Mouse (Mus musculus): Measurements from ENCODE around the gene Cmip. TPM values are rescaled to one million over a fixed set of nuclear protein-coding genes. Genes with fewer than 3 reads are reported as not detected.

Gene Cmip
- polyA plus RNA-seq, 1 experiment from 2014 or later: 21.8 TPM

GRCm38 (mm10) chr8:117259431-117260001, 2.7 kb downstream of the Cmip start:
- ATAC-seq (replicated peaks; ENCODE audit: low FRiP score): no peak
- peak overlapping the region; percentile 88 for H3K27ac ChIP-seq
- no peaks in the 10 kb centered on the region for H3K36me3 ChIP-seq
- H3K4me1 ChIP-seq: peaks cover 61% of the 10 kb centered on the region
- peak overlapping the region; percentile 79 for H3K4me2 ChIP-seq
- WGBS: 46% methylated on average over 11 of the region's 11 CpGs
- no peaks in the 10 kb centered on the region for H3K27me3 ChIP-seq
- peak overlapping the region; percentile 97 for H3K9ac ChIP-seq
- H3K9me3 ChIP-seq (replicated peaks): no peaks in the 10 kb centered on the region
- H3K4me3 ChIP-seq (replicated peaks): peak overlapping the region; percentile 88

- Histone ChIP-seq H3K9ac (0 out of 2 replicates have a peak overlapping the region, but pooled peaks have one; percentile 21), H3K27ac (peak overlapping the region; percentile 88), H3K4me2 (peak overlapping the region; percentile 79), H3K36me3 (no peaks in the 10 kb centered on the region), H3K9me3 (replicated peaks) (no peaks in the 10 kb centered on the region), H3K4me3 (replicated peaks) (peak overlapping the region; percentile 88; the same call in 1 of the 2 replicates), H3K27me3 (no peaks in the 10 kb centered on the region), H3K4me1 (peaks cover 68% of the 10 kb centered on the region)
- WGBS: 29% methylated on average over 14 of the region's 14 CpGs
- ATAC-seq (replicated peaks; ENCODE audit: low FRiP score): no peak
These were observed 3.5 kb downstream of the Cmip start for GRCm38 (mm10) chr8:117260234-117260929.

- Histone ChIP-seq H3K4me1 (peaks cover 66% of the 10 kb centered on the region), H3K4me3 (replicated peaks) (peak overlapping the region; percentile 10; the same call in 1 of the 2 replicates), H3K9me3 (replicated peaks) (no peaks in the 10 kb centered on the region), H3K36me3 (no peaks in the 10 kb centered on the region), H3K4me2 (peak overlapping the region; percentile 79), H3K9ac (0 out of 2 replicates have a peak overlapping the region, but pooled peaks have one; percentile 21), H3K27ac (peak overlapping the region; percentile 88), H3K27me3 (no peaks in the 10 kb centered on the region)
- no peak for ATAC-seq (replicated peaks; ENCODE audit: low FRiP score)
- WGBS: 42% methylated on average over 14 of the region's 14 CpGs
These were observed 4.1 kb downstream of the Cmip start for GRCm38 (mm10) chr8:117260930-117261475.

GRCm38 (mm10) chr8:117261702-117262101, 4.8 kb downstream of the Cmip start:
- Histone ChIP-seq H3K27ac (0 out of 2 replicates have a peak overlapping the region, but pooled peaks have one; percentile 88), H3K4me1 (peaks cover 64% of the 10 kb centered on the region), H3K4me3 (replicated peaks) (no peak overlapping the region), H3K9me3 (replicated peaks) (no peaks in the 10 kb centered on the region), H3K36me3 (no peaks in the 10 kb centered on the region), H3K4me2 (peak overlapping the region; percentile 79), H3K9ac (0 out of 2 replicates have a peak overlapping the region, but pooled peaks have one; percentile 11), H3K27me3 (no peaks in the 10 kb centered on the region)
- WGBS: 19% methylated on average over 9 of the region's 9 CpGs
- ATAC-seq (replicated peaks; ENCODE audit: low FRiP score): no peak

- Histone ChIP-seq H3K27ac (no peak overlapping the region), H3K4me1 (peaks cover 72% of the 10 kb centered on the region), H3K27me3 (no peaks in the 10 kb centered on the region), H3K9me3 (replicated peaks) (no peaks in the 10 kb centered on the region), H3K4me2 (no peak overlapping the region), H3K9ac (no peak overlapping the region), H3K4me3 (replicated peaks) (no peak overlapping the region), H3K36me3 (no peaks in the 10 kb centered on the region)
- 58% methylated on average over 8 of the region's 8 CpGs for WGBS
- ATAC-seq (replicated peaks; ENCODE audit: low FRiP score): no peak
These were observed 5.8 kb downstream of the Cmip start for GRCm38 (mm10) chr8:117262685-117263084.

- no peaks in the 10 kb centered on the region for H3K36me3 ChIP-seq
- no peaks in the 10 kb centered on the region for H3K9me3 ChIP-seq (replicated peaks)
- no peak overlapping the region for H3K27ac ChIP-seq
- H3K4me3 ChIP-seq (replicated peaks): no peak overlapping the region
- ATAC-seq (replicated peaks; ENCODE audit: low FRiP score): no peak
- 65% methylated on average over 6 of the region's 6 CpGs for WGBS
- no peak overlapping the region for H3K9ac ChIP-seq
- H3K4me2 ChIP-seq: no peak overlapping the region
- no peaks in the 10 kb centered on the region for H3K27me3 ChIP-seq
- H3K4me1 ChIP-seq: peaks cover 72% of the 10 kb centered on the region
These were observed 6.6 kb downstream of the Cmip start for GRCm38 (mm10) chr8:117263442-117263841.

- 87% methylated on average over 5 of the region's 5 CpGs for WGBS
- H3K36me3 ChIP-seq: no peaks in the 10 kb centered on the region
- H3K4me3 ChIP-seq (replicated peaks): no peak overlapping the region
- peaks cover 55% of the 10 kb centered on the region for H3K4me1 ChIP-seq
- no peak overlapping the region for H3K27ac ChIP-seq
- H3K27me3 ChIP-seq: no peaks in the 10 kb centered on the region
- H3K9ac ChIP-seq: no peak overlapping the region
- ATAC-seq (replicated peaks; ENCODE audit: low FRiP score): no peak
- H3K4me2 ChIP-seq: no peak overlapping the region
- no peaks in the 10 kb centered on the region for H3K9me3 ChIP-seq (replicated peaks)
These were observed 8.2 kb downstream of the Cmip start for GRCm38 (mm10) chr8:117265079-117265478.

GRCm38 (mm10) chr8:117267403-117268129, 10.7 kb downstream of the Cmip start:
- Histone ChIP-seq H3K4me3 (replicated peaks) (no peak overlapping the region), H3K36me3 (0 out of 2 replicates have a peak, but pooled peaks cover 2% of the 10 kb centered on the region), H3K27ac (no peak overlapping the region), H3K4me2 (no peak overlapping the region), H3K9ac (no peak overlapping the region), H3K4me1 (peaks cover 31% of the 10 kb centered on the region), H3K27me3 (no peaks in the 10 kb centered on the region), H3K9me3 (replicated peaks) (no peaks in the 10 kb centered on the region)
- 79% methylated on average over 11 of the region's 11 CpGs for WGBS
- no peak for ATAC-seq (replicated peaks; ENCODE audit: low FRiP score)

- Histone ChIP-seq H3K4me1 (peaks cover 49% of the 10 kb centered on the region), H3K27ac (peak overlapping the region; percentile 19; the same call in 1 of the 2 replicates), H3K36me3 (peaks cover 7% of the 10 kb centered on the region), H3K9ac (no peak overlapping the region), H3K27me3 (no peaks in the 10 kb centered on the region), H3K9me3 (replicated peaks) (no peaks in the 10 kb centered on the region), H3K4me2 (no peak overlapping the region), H3K4me3 (replicated peaks) (no peak overlapping the region)
- no peak for ATAC-seq (replicated peaks; ENCODE audit: low FRiP score)
- 82% methylated on average over 10 of the region's 10 CpGs for WGBS
These were observed 21.4 kb downstream of the Cmip start for GRCm38 (mm10) chr8:117278234-117278633.

- H3K9ac ChIP-seq: no peak overlapping the region
- no peaks in the 10 kb centered on the region for H3K9me3 ChIP-seq (replicated peaks)
- peaks cover 7% of the 10 kb centered on the region for H3K36me3 ChIP-seq
- no peak overlapping the region for H3K4me2 ChIP-seq
- H3K4me1 ChIP-seq: peaks cover 49% of the 10 kb centered on the region
- H3K27ac ChIP-seq: peak overlapping the region; percentile 19; the same call in 1 of the 2 replicates
- no peak for ATAC-seq (replicated peaks; ENCODE audit: low FRiP score)
- no peak overlapping the region for H3K4me3 ChIP-seq (replicated peaks)
- no peaks in the 10 kb centered on the region for H3K27me3 ChIP-seq
- WGBS: 63% methylated on average over 20 of the region's 20 CpGs
These were observed 21.8 kb downstream of the Cmip start for GRCm38 (mm10) chr8:117278668-117279132.

- WGBS: 89% methylated on average over 7 of the region's 7 CpGs
- peaks cover 5% of the 10 kb centered on the region; the same call in 1 of the 2 replicates for H3K36me3 ChIP-seq
- H3K27ac ChIP-seq: peak overlapping the region; percentile 35; the same call in 1 of the 2 replicates
- H3K4me2 ChIP-seq: no peak overlapping the region
- no peak overlapping the region for H3K4me3 ChIP-seq (replicated peaks)
- H3K9me3 ChIP-seq (replicated peaks): no peaks in the 10 kb centered on the region
- H3K4me1 ChIP-seq: peaks cover 50% of the 10 kb centered on the region
- no peaks in the 10 kb centered on the region for H3K27me3 ChIP-seq
- no peak overlapping the region for H3K9ac ChIP-seq
- ATAC-seq (replicated peaks; ENCODE audit: low FRiP score): no peak
These were observed 23.6 kb downstream of the Cmip start for GRCm38 (mm10) chr8:117280488-117280887.
